Mouse (Mus musculus) erythroblast, embryonic 14.5 days (primary cell): ENCODE measurements at regions not wholly inside any gene's neighbourhood (a gene's known extent, or its start where the extent isn't known, plus 50 kb on each side); places are given as distances from the start of the nearest gene placed in this dataset.

Experiments
- GATA1 ChIP-seq: IDR thresholded peaks from 2 replicates; pipeline ENCODE4 v1.6.1; 2012; ENCODE audit warnings: low read length, inconsistent platforms, mixed read lengths
- TAL1 ChIP-seq: IDR thresholded peaks from 3 replicates; pipeline ENCODE4 v1.6.1; 2012; ENCODE audit warnings: low read length, inconsistent platforms, mixed read lengths

GRCm38 (mm10) chr13:37715058-37715712 is 63.0 kb upstream of the Rreb1 start:
- TF ChIP-seq GATA1 (no peak), TAL1 (no peak)
